Mouse (Mus musculus) intestine, embryonic 14.5 days (tissue): ENCODE results near the gene Tnfrsf12a. TPM values are rescaled to one million over a fixed set of nuclear protein-coding genes. Genes with fewer than 3 reads are reported as not detected.

Experiments
- ATAC-seq: fragments of 200-750 bp; cut with Nextera tagmentation; replicated peaks from 2 replicates; pipeline ENCODE4 v1.8.0; 2017; ENCODE audit warnings: low read depth, moderate number of reproducible peaks, moderate TSS enrichment, moderate library complexity; ENCODE audit not compliant: low FRiP score, low TSS enrichment
- DNase-seq: peaks from one replicate; pipeline ENCODE4 v3.0.0-alpha.2; 2018; ENCODE audit warnings: low spot score
- H3K27ac ChIP-seq: fragments of 300-500 bp; sonication (generic); 2 replicates; pipeline ENCODE4 v1.5.1; 2014; ENCODE audit warnings: low read depth, mild to moderate bottlenecking, control low read depth
- H3K27me3 ChIP-seq: fragments of 300-500 bp; sonication (generic); replicated peaks from 2 replicates; pipeline ENCODE4 v1.6.1; 2014; ENCODE audit warnings: low read length, control low read depth; ENCODE audit not compliant: control insufficient read depth, insufficient read depth
- H3K36me3 ChIP-seq: fragments of 300-500 bp; sonication (generic); 2 replicates; pipeline ENCODE4 v1.6.1; 2014; ENCODE audit warnings: low read length, control low read depth; ENCODE audit not compliant: control insufficient read depth, insufficient read depth
- H3K4me1 ChIP-seq: fragments of 300-500 bp; sonication (generic); replicated peaks from 2 replicates; pipeline ENCODE4 v1.6.1; 2014; ENCODE audit warnings: low read length, control low read depth, mixed read lengths; ENCODE audit not compliant: control insufficient read depth, insufficient read depth
- H3K4me2 ChIP-seq: fragments of 300-500 bp; sonication (generic); 2 replicates; pipeline ENCODE4 v1.6.1; 2014; ENCODE audit warnings: low read length
- H3K4me3 ChIP-seq: fragments of 300-500 bp; sonication (generic); 2 replicates; pipeline ENCODE4 v1.5.1; 2014; ENCODE audit warnings: low read depth, low read length, control low read depth, mixed read lengths
- H3K9ac ChIP-seq: fragments of 300-500 bp; sonication (generic); 2 replicates; pipeline ENCODE4 v1.6.1; 2014; ENCODE audit warnings: mild to moderate bottlenecking, low read length
- H3K9me3 ChIP-seq: fragments of 300-500 bp; sonication (generic); 2 replicates; pipeline ENCODE4 v1.6.1; 2016; ENCODE audit warnings: low read length, control low read depth; ENCODE audit not compliant: control insufficient read depth
- whole genome bisulfite sequencing: fragments of 180-500 bp; shearing (Covaris S2); extraction: QIAGEN DNeasy Blood & Tissue Kit; methylation state at CpG from one replicate; pipeline ENCODE4 v1.1.7; 2014; 5-methylcytosine and 5-hydroxymethylcytosine counted together
- polyA plus RNA-seq: library from polyadenylated mRNA; unstranded; fragments of >200 nt; fragmentation: Nextera tagmentation; extraction: Ambion mirVana; gene quantifications from 2 replicates; pipeline ENCODE4 v1.2.1, GENCODE M21; 2014

Tnfrsf12a gene
- polyA plus RNA-seq = 23.3 and 24.4 TPM in 2 replicates

- DNase-seq (peak; percentile 90), ATAC-seq (peak; percentile 20; the same call in 1 of the 2 replicates)
- peak within 1 kb of the TSS; percentile 55 for H3K9ac ChIP-seq
- under 1% methylated on average over 34 of the region's 34 CpGs for WGBS
- peak within 1 kb of the TSS; percentile 73 for H3K27ac ChIP-seq
- peak within 1 kb of the TSS; percentile 62 for H3K4me3 ChIP-seq
- H3K9me3 ChIP-seq = no peaks in the 10 kb centered on the region
- H3K4me2 ChIP-seq = peak within 1 kb of the TSS; percentile 94
- peaks cover 19% of the 10 kb centered on the region for H3K4me1 ChIP-seq
- H3K27me3 ChIP-seq = peaks cover 42% of the 10 kb centered on the region
- H3K36me3 ChIP-seq = no peaks in the 10 kb centered on the region
Measured at GRCm38 (mm10) chr17:23677236-23677679, at the start of gene Tnfrsf12a. Tnfrsf12a (minus strand) TSS chr17:23677468.

DNA sequence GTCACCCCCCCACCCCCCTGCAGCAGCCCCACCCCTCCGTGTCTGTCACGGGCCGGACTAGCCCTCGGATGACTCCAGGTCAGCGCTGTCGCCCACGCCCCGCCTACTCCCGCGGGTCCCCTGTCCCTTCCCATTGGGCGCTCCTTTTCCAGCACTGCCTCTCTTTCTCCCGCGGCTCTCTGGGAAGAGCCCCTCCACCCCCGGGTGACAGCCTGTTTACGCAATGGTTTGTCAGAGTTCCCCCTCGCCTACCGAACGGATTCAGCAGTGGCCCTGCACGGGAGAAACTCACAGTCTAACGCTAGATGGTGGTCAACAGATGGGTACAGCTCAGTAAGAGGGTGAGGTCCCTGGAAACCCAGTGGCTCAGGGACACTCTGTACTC is 49.5 kb upstream of the Tnfrsf12a start:
- 2% methylated on average over 20 of the region's 20 CpGs for WGBS

GRCm38 (mm10) chr17:23725999-23726757 is 48.9 kb upstream of the Tnfrsf12a start, which contains the start of gene Pkmyt1:
Pkmyt1 (plus strand) TSS chr17:23726336.
- H3K4me3 ChIP-seq = peak within 1 kb of the TSS; percentile 73
- H3K4me2 ChIP-seq = peak within 1 kb of the TSS; percentile 57
- DNase-seq (peak; percentile 97), ATAC-seq (peak; percentile 94)
- no peaks in the 10 kb centered on the region for H3K36me3 ChIP-seq
- H3K9ac ChIP-seq = peak within 1 kb of the TSS; percentile 77
- no peaks in the 10 kb centered on the region for H3K27me3 ChIP-seq
- H3K27ac ChIP-seq = peak within 1 kb of the TSS; percentile 84
- WGBS = 3% methylated on average over 58 of the region's 73 CpGs
- H3K4me1 ChIP-seq = no peaks in the 10 kb centered on the region; the same call in 1 of the 2 replicates
- H3K9me3 ChIP-seq = no peaks in the 10 kb centered on the region

More for the DNA sequence above, 49.5 kb upstream of the Tnfrsf12a start:
- H3K9me3 ChIP-seq = no peaks in the 10 kb centered on the region
- H3K4me3 ChIP-seq = peak overlapping the region; percentile 73
- H3K4me2 ChIP-seq = peak overlapping the region; percentile 57
- H3K27me3 ChIP-seq = no peaks in the 10 kb centered on the region
- H3K27ac ChIP-seq = peak overlapping the region; percentile 84
- ATAC-seq (peak; percentile 93), DNase-seq (peak; percentile 84)
- H3K36me3 ChIP-seq = no peaks in the 10 kb centered on the region
- no peaks in the 10 kb centered on the region; the same call in 1 of the 2 replicates for H3K4me1 ChIP-seq
- peak overlapping the region; percentile 77 for H3K9ac ChIP-seq

DNA sequence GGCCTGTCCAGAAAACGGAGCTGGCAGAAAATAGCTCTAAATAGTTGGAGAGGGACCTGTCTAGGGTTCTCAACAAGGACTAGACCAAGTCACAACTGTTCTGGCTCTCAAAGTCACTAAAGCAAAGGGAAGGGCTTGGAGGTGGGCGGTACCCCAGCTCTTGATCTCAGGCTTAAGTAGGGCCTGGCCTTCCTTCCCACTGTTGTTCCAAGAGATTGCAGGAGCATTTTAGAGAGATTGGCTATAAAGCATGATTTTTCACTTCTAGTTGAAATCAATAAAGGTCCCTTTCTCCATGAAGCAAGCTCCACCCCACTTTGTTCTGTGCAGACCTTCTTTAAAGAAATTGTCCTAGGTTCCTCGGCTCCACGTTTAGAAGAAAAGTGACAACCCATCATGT is 48.2 kb upstream of the Tnfrsf12a start:
- no peaks in the 10 kb centered on the region for H3K9me3 ChIP-seq
- H3K27ac ChIP-seq = peak overlapping the region; percentile 70
- no peak for DNase-seq
- peak overlapping the region; percentile 77 for H3K9ac ChIP-seq
- peak overlapping the region; percentile 73 for H3K4me3 ChIP-seq
- H3K27me3 ChIP-seq = no peaks in the 10 kb centered on the region
- no peak for ATAC-seq
- WGBS = 53% methylated on average over 4 of the region's 4 CpGs
- no peaks in the 10 kb centered on the region for H3K36me3 ChIP-seq
- no peaks in the 10 kb centered on the region; the same call in 1 of the 2 replicates for H3K4me1 ChIP-seq
- peak overlapping the region; percentile 57 for H3K4me2 ChIP-seq

- Histone ChIP-seq H3K9ac (no peak within 1 kb of the TSS), H3K4me1 (no peaks in the 10 kb centered on the region; the same call in 1 of the 2 replicates), H3K9me3 (no peaks in the 10 kb centered on the region), H3K27me3 (no peaks in the 10 kb centered on the region), H3K4me3 (no peak within 1 kb of the TSS), H3K27ac (no peak within 1 kb of the TSS), H3K36me3 (no peaks in the 10 kb centered on the region), H3K4me2 (no peak within 1 kb of the TSS)
- ATAC-seq (no peak), DNase-seq (no peak)
- WGBS = 49% methylated on average over 7 of the region's 7 CpGs
Measured at GRCm38 (mm10) chr17:23722376-23723125, 45.3 kb upstream of the Tnfrsf12a start, which contains the start of gene 1520401A03Rik. 1520401A03Rik (minus strand) TSS chr17:23722783.

- H3K9me3 ChIP-seq = no peaks in the 10 kb centered on the region
- H3K4me2 ChIP-seq = no peak overlapping the region
- no peaks in the 10 kb centered on the region for H3K27me3 ChIP-seq
- no peak for DNase-seq
- no peaks in the 10 kb centered on the region for H3K36me3 ChIP-seq
- H3K9ac ChIP-seq = no peak overlapping the region
- H3K4me1 ChIP-seq = no peaks in the 10 kb centered on the region; the same call in 1 of the 2 replicates
- WGBS = 89% methylated on average over 2 of the region's 2 CpGs
- no peak overlapping the region for H3K27ac ChIP-seq
- no peak for ATAC-seq
- no peak overlapping the region for H3K4me3 ChIP-seq
Measured at GRCm38 (mm10) chr17:23721886-23722285, 44.6 kb upstream of the Tnfrsf12a start.

DNA sequence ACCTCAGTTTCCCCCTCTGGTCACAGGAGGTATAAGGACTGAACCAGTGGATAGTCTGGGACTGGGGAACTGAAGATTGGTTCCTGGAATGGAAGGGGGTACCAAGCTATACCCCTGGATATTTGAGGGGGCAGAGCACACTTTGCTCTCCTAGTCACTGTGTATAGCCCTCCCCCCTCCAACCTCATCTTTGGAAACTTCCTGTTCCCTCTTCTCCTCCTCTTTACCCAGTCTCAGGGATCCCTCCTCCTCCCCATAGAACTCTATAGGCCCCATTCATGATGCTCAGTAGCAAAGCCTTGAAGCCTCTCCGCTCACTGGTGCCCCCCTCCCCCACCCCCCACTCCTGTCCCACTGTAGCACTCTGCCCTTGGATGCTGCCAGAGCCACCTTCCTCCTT is 42.2 kb upstream of the Tnfrsf12a start:
- 22% methylated on average over 1 of the region's 1 CpGs for WGBS
- H3K27ac ChIP-seq = no peak overlapping the region
- DNase-seq = no peak

DNA sequence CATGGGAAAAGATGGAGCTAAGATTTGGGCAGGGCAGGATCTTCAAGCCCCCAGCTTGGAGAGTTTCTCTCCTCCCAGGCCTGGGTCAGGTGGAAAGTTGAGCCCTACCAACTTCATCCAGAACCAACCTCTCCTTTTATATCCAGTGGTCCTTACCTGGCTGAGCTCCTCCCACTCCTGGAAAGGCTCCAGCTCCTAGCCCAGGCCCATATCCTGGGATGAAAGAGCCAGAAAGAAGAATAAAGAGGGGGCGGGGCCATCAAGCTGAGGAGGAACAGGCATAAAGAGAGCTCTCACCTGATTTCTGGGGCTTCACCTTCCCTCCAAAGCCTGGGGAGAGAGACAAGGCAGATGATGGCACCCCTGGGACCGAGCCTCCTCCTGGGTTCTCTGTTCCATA is 39.7 kb upstream of the Tnfrsf12a start:
- H3K27me3 ChIP-seq = no peaks in the 10 kb centered on the region
- no peak overlapping the region for H3K27ac ChIP-seq
- DNase-seq (no peak), ATAC-seq (no peak)
- WGBS = 71% methylated on average over 2 of the region's 2 CpGs
- no peaks in the 10 kb centered on the region for H3K4me1 ChIP-seq
- H3K36me3 ChIP-seq = no peaks in the 10 kb centered on the region
- no peak overlapping the region for H3K4me3 ChIP-seq
- no peak overlapping the region for H3K4me2 ChIP-seq
- no peaks in the 10 kb centered on the region for H3K9me3 ChIP-seq
- H3K9ac ChIP-seq = no peak overlapping the region

More for the DNA sequence above, 42.2 kb upstream of the Tnfrsf12a start:
- H3K4me3 ChIP-seq = no peak overlapping the region
- H3K4me1 ChIP-seq = no peaks in the 10 kb centered on the region
- H3K36me3 ChIP-seq = no peaks in the 10 kb centered on the region
- H3K27me3 ChIP-seq = no peaks in the 10 kb centered on the region
- H3K9me3 ChIP-seq = no peaks in the 10 kb centered on the region
- ATAC-seq = no peak
- H3K9ac ChIP-seq = no peak overlapping the region
- no peak overlapping the region for H3K4me2 ChIP-seq
